Comparison of ENCODE assay signal across 16 mouse cellular contexts in genomic region chr11:20107683-20108082, GRCm38 (mm10). TPM values are rescaled to one million over a fixed set of nuclear protein-coding genes. Genes with fewer than 3 reads are reported as not detected.
DNase-seq lines count a peak whose midpoint lies in the region; ATAC-seq and TF ChIP-seq lines count a peak whose summit lies in the region.
"Had no signal": no experiment of that assay in that cellular context is flagged by ENCODE, and none has a peak within 500 bp of the region (broad histone marks: within the 10 kb centered on the region; RNA-seq: fewer than 3 reads in every experiment).

No protein-coding gene starts in this region.

- no peak for DNase-seq in liver
- DNase-seq in CD4-positive, CD25-positive, alpha-beta regulatory T cell, adult 2 months (ENCODE audit: low read depth, low spot score): peak; percentile 70
- no peak for DNase-seq in heart, postnatal 36 days
- no peak for DNase-seq in kidney, adult 11 months
- DNase-seq: adrenal gland, postnatal 10 days; cerebellum, postnatal 25 days; lung, adult 2 months; right cerebral cortex, postnatal 25 days had no signal

- H3K79me2 ChIP-seq in myocyte (ENCODE audit: control insufficient read depth, insufficient read depth): peaks cover 93% of the 10 kb centered on the region

- WGBS in liver, embryonic 15.5 days (ENCODE audit: insufficient replicate concordance): 44% methylated on average over 4 of the region's 4 CpGs
- WGBS in midbrain, embryonic 15.5 days: 96% methylated on average over 4 of the region's 4 CpGs

- 0 out of 2 replicates have a peak overlapping the region, but pooled peaks have one; percentile 19 for H3K4me2 ChIP-seq in liver, embryonic 15.5 days
- H3K4me2 ChIP-seq in myocyte (ENCODE audit: low read depth): peak overlapping the region; percentile 83
- no peak overlapping the region for H3K4me2 ChIP-seq in midbrain, embryonic 15.5 days
- H3K4me2 ChIP-seq: embryonic facial prominence, embryonic 12.5 days; midbrain, embryonic 13.5 days had no signal

- intact Hi-C loops in heart, postnatal 36 days (cut with DNase I): no loop called here

- no peak overlapping the region for H3K27ac ChIP-seq in liver, embryonic 15.5 days (replicated peaks)
- no peak overlapping the region for H3K27ac ChIP-seq in midbrain, embryonic 15.5 days
- H3K27ac ChIP-seq: embryonic facial prominence, embryonic 12.5 days; hindbrain, embryonic 10.5 days; midbrain, embryonic 13.5 days had no signal

- no peak overlapping the region for H3ac ChIP-seq in myocyte (ENCODE audit: control insufficient read depth, insufficient read length)

- H3K9ac ChIP-seq in liver, embryonic 15.5 days: no peak overlapping the region
- no peak overlapping the region for H3K9ac ChIP-seq in midbrain, embryonic 15.5 days
- H3K9ac ChIP-seq: embryonic facial prominence, embryonic 12.5 days; midbrain, embryonic 13.5 days had no signal

- H3K4me3 ChIP-seq in liver, embryonic 15.5 days (replicated peaks): no peak overlapping the region
- H3K4me3 ChIP-seq in myocyte: no peak overlapping the region
- H3K4me3 ChIP-seq in midbrain, embryonic 15.5 days: no peak overlapping the region
- H3K4me3 ChIP-seq: embryonic facial prominence, embryonic 12.5 days; hindbrain, embryonic 10.5 days; midbrain, embryonic 13.5 days had no signal

- TF ChIP-seq POLR2A in myocyte (IDR thresholded peaks at IDR 0.05; ENCODE audit: insufficient read length, low read depth): no peak

- no peaks in the 10 kb centered on the region for H3K27me3 ChIP-seq in liver, embryonic 15.5 days
- no peaks in the 10 kb centered on the region for H3K27me3 ChIP-seq in myocyte (ENCODE audit: control insufficient read depth, insufficient read depth, insufficient read length)
- H3K27me3 ChIP-seq in midbrain, embryonic 15.5 days (replicated peaks): no peaks in the 10 kb centered on the region
- H3K27me3 ChIP-seq: embryonic facial prominence, embryonic 12.5 days; midbrain, embryonic 13.5 days had no signal

- no peaks in the 10 kb centered on the region for H3K9me3 ChIP-seq in liver, embryonic 15.5 days (replicated peaks)
- no peaks in the 10 kb centered on the region for H3K9me3 ChIP-seq in midbrain, embryonic 15.5 days
- H3K9me3 ChIP-seq: embryonic facial prominence, embryonic 12.5 days; hindbrain, embryonic 10.5 days; midbrain, embryonic 13.5 days had no signal

- H3K36me3 ChIP-seq in liver, embryonic 15.5 days (replicated peaks): peaks cover 7% of the 10 kb centered on the region; the same call in 1 of the 2 replicates
- H3K36me3 ChIP-seq in myocyte (ENCODE audit: control insufficient read depth, insufficient read depth): no peaks in the 10 kb centered on the region
- H3K36me3 ChIP-seq in midbrain, embryonic 15.5 days (replicated peaks): no peaks in the 10 kb centered on the region

- H3K4me1 ChIP-seq in liver, embryonic 15.5 days (replicated peaks): peaks cover 26% of the 10 kb centered on the region
- peaks cover 16% of the 10 kb centered on the region for H3K4me1 ChIP-seq in midbrain, embryonic 15.5 days

- ATAC-seq in liver, embryonic 15.5 days (ENCODE audit: insufficient read depth): no peak
- peak; percentile 54 for ATAC-seq in common myeloid progenitor, adult 5-6 weeks (replicated peaks; ENCODE audit: low read depth, poor library complexity, severe bottlenecking)
- ATAC-seq in midbrain, embryonic 15.5 days (replicated peaks): no peak
- ATAC-seq: intestine, postnatal 0 days; midbrain, embryonic 13.5 days had no signal

TF ChIP-seq in myocyte, 11 proteins besides CTCF, POLR2A, EP300 and RAD21:
- TF ChIP-seq SRF (IDR thresholded peaks at IDR 0.05; ENCODE audit: control insufficient read depth, insufficient read length, low read depth) (peak; percentile 94), CEBPB (IDR thresholded peaks at IDR 0.05; ENCODE audit: insufficient read depth, poor library complexity, severe bottlenecking) (no peak)

RNA-seq across cellular contexts. Expression of gene Actr2, which starts 5.0 kb away (rescaled TPM):
- polyA plus RNA-seq in liver, embryonic 15.5 days (2015; fragmentation: Nextera tagmentation; extraction: Ambion mirVana): 47.5 and 54.7 TPM in 2 replicates
- total RNA-seq in common myeloid progenitor, adult 5-6 weeks (2017): 234 and 249 TPM in 2 replicates
- polyA plus RNA-seq in myocyte (2012; fragmentation: generic; extraction: Trizol): 30.2 TPM
- polyA plus RNA-seq in midbrain, embryonic 15.5 days (2015; fragmentation: Nextera tagmentation; extraction: Ambion mirVana): 157 and 173 TPM in 2 replicates
- total RNA-seq in heart, postnatal 36 days (2021): 10 to 100 TPM; 75.6 to 76.9 TPM
